Mouse (Mus musculus) lung, embryonic 16.5 days (tissue): Measurements from ENCODE around the gene Cers6. TPM values are rescaled to one million over a fixed set of nuclear protein-coding genes. Genes with fewer than 3 reads are reported as not detected.

Source experiments
- ATAC-seq: fragments of 200-750 bp; cut with Nextera tagmentation; 2 replicates; pipeline ENCODE4 v1.8.0; 2017; ENCODE audit warnings: low read depth, mild to moderate bottlenecking, moderate library complexity
- H3K27ac ChIP-seq: fragments of 300-500 bp; sonication (generic); 2 replicates; pipeline ENCODE4 v1.5.1; 2014; ENCODE audit warnings: mild to moderate bottlenecking, control low read depth, low read length
- H3K27me3 ChIP-seq: fragments of 300-500 bp; sonication (generic); 2 replicates; pipeline ENCODE4 v1.6.1; 2014; ENCODE audit warnings: low read depth, low read length, mixed read lengths; ENCODE audit not compliant: control insufficient read depth, insufficient read depth
- H3K36me3 ChIP-seq: fragments of 300-500 bp; sonication (generic); 2 replicates; pipeline ENCODE4 v1.6.1; 2014; ENCODE audit warnings: low read length; ENCODE audit not compliant: control insufficient read depth, insufficient read depth
- H3K4me1 ChIP-seq: fragments of 300-500 bp; sonication (generic); replicated peaks from 2 replicates; pipeline ENCODE4 v1.6.1; 2014; ENCODE audit warnings: low read length, mixed read lengths; ENCODE audit not compliant: control insufficient read depth, insufficient read depth
- H3K4me2 ChIP-seq: fragments of 300-500 bp; sonication (generic); 2 replicates; pipeline ENCODE4 v1.6.1; 2014; ENCODE audit warnings: low read depth, low read length, control low read depth
- H3K4me3 ChIP-seq: fragments of 300-500 bp; sonication (generic); 2 replicates; pipeline ENCODE4 v1.5.1; 2014; ENCODE audit warnings: mild to moderate bottlenecking, low read length, control low read depth
- H3K9ac ChIP-seq: fragments of 300-500 bp; sonication (generic); 2 replicates; pipeline ENCODE4 v1.6.1; 2014; ENCODE audit warnings: low read length, control low read depth
- H3K9me3 ChIP-seq: fragments of 300-500 bp; sonication (generic); 2 replicates; pipeline ENCODE4 v1.6.1; 2016; ENCODE audit warnings: low read length; ENCODE audit not compliant: control insufficient read depth
- WGBS: fragments of 180-500 bp; shearing (Covaris S2); extraction: QIAGEN DNeasy Blood & Tissue Kit; methylation state at CpG from one replicate; pipeline ENCODE4 v1.1.7; 2014; 5-methylcytosine and 5-hydroxymethylcytosine counted together
- polyA plus RNA-seq: library from polyadenylated mRNA; unstranded; fragments of >200 nt; fragmentation: Nextera tagmentation; extraction: Ambion mirVana; gene quantifications from 2 replicates; pipeline ENCODE4 v1.2.1, GENCODE M21; 2015

Cers6 gene
- polyA plus RNA-seq, 1 experiment from 2014 or later: 19.7 TPM

DNA sequence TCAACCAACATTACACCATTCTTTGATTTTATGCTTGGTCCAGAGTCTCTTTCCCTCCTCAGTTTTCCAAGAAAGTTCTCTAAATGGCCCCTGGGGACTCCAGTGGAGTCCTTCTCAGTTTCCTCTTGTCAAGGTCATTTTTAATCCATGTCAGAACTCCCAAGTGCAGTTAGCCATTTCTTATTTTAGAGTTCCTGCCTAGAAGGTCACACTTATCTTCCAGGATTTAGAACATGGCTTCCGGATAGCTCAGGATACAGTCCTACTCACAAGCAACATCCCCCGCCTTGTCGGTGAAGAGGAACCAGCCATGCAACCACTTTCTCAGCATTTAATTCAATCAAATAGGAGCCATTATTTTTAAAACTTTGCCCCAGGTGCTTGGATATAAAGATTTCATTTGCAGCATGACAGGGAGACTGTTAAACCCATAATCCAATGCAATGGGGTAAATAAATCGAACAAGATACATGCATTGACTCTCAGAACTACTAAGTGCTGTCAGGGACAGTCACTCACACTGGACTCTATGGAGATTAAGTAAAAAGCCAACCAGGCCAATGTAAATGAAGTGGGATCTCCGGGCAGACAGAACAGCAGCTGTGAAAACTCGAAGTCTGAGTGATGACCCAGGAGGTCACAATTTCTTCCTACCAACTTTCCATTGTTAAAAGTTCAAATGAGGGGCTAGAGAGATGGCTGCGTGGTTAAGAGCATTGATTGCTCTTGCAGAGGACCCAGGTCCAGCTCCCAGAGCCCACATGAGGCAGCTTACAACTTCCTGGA lies 268.4 kb downstream of the Cers6 start:
- H3K9me3 ChIP-seq: no peaks in the 10 kb centered on the region
- no peak overlapping the region for H3K4me3 ChIP-seq
- peaks cover 16% of the 10 kb centered on the region for H3K4me1 ChIP-seq
- H3K4me2 ChIP-seq: no peak overlapping the region; the same call in 1 of the 2 replicates
- peak overlapping the region; percentile 79 for H3K27ac ChIP-seq
- no peaks in the 10 kb centered on the region for H3K27me3 ChIP-seq
- no peak overlapping the region for H3K9ac ChIP-seq
- ATAC-seq: peak; percentile 65; the same call in 1 of the 2 replicates
- H3K36me3 ChIP-seq: no peaks in the 10 kb centered on the region
- WGBS: 46% methylated on average over 7 of the region's 7 CpGs

DNA sequence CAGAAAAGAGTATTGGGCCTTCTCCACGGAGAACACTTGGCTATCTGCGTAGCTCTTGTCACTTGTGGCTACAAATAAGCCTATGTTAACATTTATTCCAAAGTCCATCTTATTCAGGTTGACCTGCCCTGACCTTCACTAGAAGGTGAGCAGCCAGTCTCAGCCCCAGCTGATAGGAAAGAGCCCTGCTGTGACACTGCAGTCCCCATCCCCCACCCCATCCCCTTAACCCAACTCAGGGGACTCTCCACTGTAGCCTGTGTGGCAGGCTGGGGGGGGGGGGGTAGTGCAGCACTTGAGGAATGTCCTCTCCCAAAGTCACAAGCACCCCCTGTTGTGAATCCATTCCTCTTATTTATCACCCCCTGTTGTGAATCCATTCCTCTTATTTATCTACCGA lies 270.8 kb downstream of the Cers6 start:
- H3K9ac ChIP-seq: no peak overlapping the region
- no peak overlapping the region for H3K4me3 ChIP-seq
- no peaks in the 10 kb centered on the region for H3K27me3 ChIP-seq
- peaks cover 22% of the 10 kb centered on the region for H3K4me1 ChIP-seq
- H3K9me3 ChIP-seq: no peaks in the 10 kb centered on the region
- no peak overlapping the region for H3K4me2 ChIP-seq
- no peaks in the 10 kb centered on the region for H3K36me3 ChIP-seq
- no peak overlapping the region for H3K27ac ChIP-seq
- no peak for ATAC-seq
- 50% methylated on average over 3 of the region's 3 CpGs for WGBS

GRCm38 (mm10) chr2:69132488-69133040 lies 271.3 kb downstream of the Cers6 start:
- Histone ChIP-seq H3K36me3 (no peaks in the 10 kb centered on the region), H3K9me3 (no peaks in the 10 kb centered on the region), H3K4me1 (peaks cover 22% of the 10 kb centered on the region), H3K4me2 (no peak overlapping the region), H3K4me3 (no peak overlapping the region), H3K9ac (no peak overlapping the region), H3K27me3 (no peaks in the 10 kb centered on the region), H3K27ac (no peak overlapping the region)
- 41% methylated on average over 5 of the region's 5 CpGs for WGBS
- no peak for ATAC-seq

- H3K4me2 ChIP-seq: no peak overlapping the region
- no peaks in the 10 kb centered on the region for H3K27me3 ChIP-seq
- no peak overlapping the region for H3K4me3 ChIP-seq
- no peaks in the 10 kb centered on the region for H3K36me3 ChIP-seq
- H3K27ac ChIP-seq: no peak overlapping the region
- H3K9ac ChIP-seq: no peak overlapping the region
- peaks cover 20% of the 10 kb centered on the region for H3K4me1 ChIP-seq
- ATAC-seq: no peak
- WGBS: 78% methylated on average over 1 of the region's 1 CpGs
- H3K9me3 ChIP-seq: no peaks in the 10 kb centered on the region
Measured at GRCm38 (mm10) chr2:69134186-69134585, 272.9 kb downstream of the Cers6 start.

DNA sequence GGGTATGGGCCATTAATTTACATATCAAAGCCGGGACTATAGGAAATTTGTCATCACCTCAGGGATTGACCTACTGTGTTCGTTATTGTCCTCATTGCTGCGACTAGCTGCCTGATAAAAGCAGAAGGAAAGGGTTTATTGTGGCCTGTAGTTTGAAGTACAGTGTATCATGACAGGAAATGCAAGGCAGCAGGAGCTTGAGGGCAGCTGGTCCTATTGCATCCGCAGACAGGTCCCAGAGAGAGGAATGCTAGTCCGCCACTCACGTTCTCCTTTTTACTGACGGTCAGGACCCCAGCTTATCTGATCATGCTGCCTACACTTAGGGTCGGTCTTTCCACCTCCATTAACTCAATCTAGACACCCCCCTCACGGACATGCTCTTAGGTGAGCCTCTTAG lies 273.7 kb downstream of the Cers6 start:
- WGBS: 57% methylated on average over 9 of the region's 9 CpGs
- peak overlapping the region; percentile 50 for H3K27ac ChIP-seq
- no peak overlapping the region for H3K4me2 ChIP-seq
- no peaks in the 10 kb centered on the region for H3K27me3 ChIP-seq
- H3K4me1 ChIP-seq: peaks cover 13% of the 10 kb centered on the region
- H3K4me3 ChIP-seq: no peak overlapping the region
- no peak; the same call in 1 of the 2 replicates for ATAC-seq
- no peak overlapping the region for H3K9ac ChIP-seq
- H3K9me3 ChIP-seq: no peaks in the 10 kb centered on the region
- no peaks in the 10 kb centered on the region for H3K36me3 ChIP-seq

GRCm38 (mm10) chr2:69135661-69136576 lies 274.7 kb downstream of the Cers6 start, which contains the start of gene Nostrin:
Nostrin (plus strand) TSS chr2:69135800.
- peak within 1 kb of the TSS; percentile 26 for H3K4me2 ChIP-seq
- H3K4me1 ChIP-seq: peaks cover 11% of the 10 kb centered on the region; the same call in 1 of the 2 replicates
- H3K27ac ChIP-seq: peak within 1 kb of the TSS; percentile 50
- peak within 1 kb of the TSS; percentile 14 for H3K4me3 ChIP-seq
- no peaks in the 10 kb centered on the region for H3K36me3 ChIP-seq
- WGBS: 19% methylated on average over 15 of the region's 15 CpGs
- no peaks in the 10 kb centered on the region for H3K9me3 ChIP-seq
- H3K9ac ChIP-seq: peak within 1 kb of the TSS; percentile 15
- ATAC-seq: peak; percentile 78
- H3K27me3 ChIP-seq: no peaks in the 10 kb centered on the region

- Histone ChIP-seq H3K27ac (no peak overlapping the region), H3K4me3 (peak overlapping the region; percentile 14), H3K4me1 (peaks cover 11% of the 10 kb centered on the region; the same call in 1 of the 2 replicates), H3K27me3 (no peaks in the 10 kb centered on the region), H3K4me2 (peak overlapping the region; percentile 26), H3K36me3 (no peaks in the 10 kb centered on the region), H3K9me3 (no peaks in the 10 kb centered on the region), H3K9ac (no peak overlapping the region)
- WGBS: 58% methylated on average over 10 of the region's 10 CpGs
- ATAC-seq: no peak
Measured at GRCm38 (mm10) chr2:69137406-69138084, 276.3 kb downstream of the Cers6 start.

GRCm38 (mm10) chr2:69138759-69139158 lies 277.5 kb downstream of the Cers6 start:
- no peak for ATAC-seq
- no peak overlapping the region for H3K27ac ChIP-seq
- no peaks in the 10 kb centered on the region for H3K27me3 ChIP-seq
- no peak overlapping the region for H3K9ac ChIP-seq
- no peak overlapping the region for H3K4me3 ChIP-seq
- no peak overlapping the region for H3K4me2 ChIP-seq
- WGBS: 52% methylated on average over 4 of the region's 4 CpGs
- H3K9me3 ChIP-seq: no peaks in the 10 kb centered on the region
- H3K4me1 ChIP-seq: peaks cover 11% of the 10 kb centered on the region; the same call in 1 of the 2 replicates
- H3K36me3 ChIP-seq: no peaks in the 10 kb centered on the region
